Mouse (Mus musculus) heart, embryonic 10.5 days (tissue): Measurements from ENCODE around the gene Tcf7l2. TPM values are rescaled to one million over a fixed set of nuclear protein-coding genes. Genes with fewer than 3 reads are reported as not detected.
A peak's percentile ranks its signal among the peaks of the same experiment; 100 is the strongest.

Experiments
- DNase-seq: peaks from one replicate; pipeline ENCODE4 v3.0.0-alpha.2; 2017; ENCODE audit warnings: low spot score
- H3K27ac ChIP-seq: fragments of 300-500 bp; sonication (generic); 2 replicates; pipeline ENCODE4 v1.5.1; 2016; ENCODE audit warnings: mild to moderate bottlenecking
- H3K27me3 ChIP-seq: fragments of 300-500 bp; sonication (generic); 2 replicates; pipeline ENCODE4 v1.6.1; 2016; ENCODE audit warnings: mild to moderate bottlenecking; ENCODE audit not compliant: poor library complexity, insufficient read depth, severe bottlenecking
- H3K36me3 ChIP-seq: fragments of 300-500 bp; sonication (generic); 2 replicates; pipeline ENCODE4 v1.6.1; 2016; ENCODE audit warnings: mild to moderate bottlenecking, moderate library complexity
- H3K4me1 ChIP-seq: fragments of 300-500 bp; sonication (generic); 2 replicates; pipeline ENCODE4 v1.6.1; 2016; ENCODE audit warnings: mild to moderate bottlenecking
- H3K4me3 ChIP-seq: fragments of 300-500 bp; sonication (generic); 2 replicates; pipeline ENCODE4 v1.5.1; 2016; ENCODE audit warnings: mild to moderate bottlenecking, moderate library complexity
- H3K9me3 ChIP-seq: fragments of 300-500 bp; sonication (generic); 2 replicates; pipeline ENCODE4 v1.6.1; 2016; ENCODE audit warnings: mild to moderate bottlenecking, moderate library complexity
- WGBS: fragments of 180-500 bp; shearing (Covaris S2); methylation state at CpG from one replicate; pipeline ENCODE4 v1.1.7; 2016; 5-methylcytosine and 5-hydroxymethylcytosine counted together
- polyA plus RNA-seq: library from polyadenylated mRNA; unstranded; fragments of >200 nt; fragmentation: Nextera tagmentation; extraction: Ambion mirVana; gene quantifications from 2 replicates; pipeline ENCODE4 v1.2.1, GENCODE M21; 2016

Gene Tcf7l2
- polyA plus RNA-seq, 1 experiment from 2014 or later, result 61.8 TPM

DNA sequence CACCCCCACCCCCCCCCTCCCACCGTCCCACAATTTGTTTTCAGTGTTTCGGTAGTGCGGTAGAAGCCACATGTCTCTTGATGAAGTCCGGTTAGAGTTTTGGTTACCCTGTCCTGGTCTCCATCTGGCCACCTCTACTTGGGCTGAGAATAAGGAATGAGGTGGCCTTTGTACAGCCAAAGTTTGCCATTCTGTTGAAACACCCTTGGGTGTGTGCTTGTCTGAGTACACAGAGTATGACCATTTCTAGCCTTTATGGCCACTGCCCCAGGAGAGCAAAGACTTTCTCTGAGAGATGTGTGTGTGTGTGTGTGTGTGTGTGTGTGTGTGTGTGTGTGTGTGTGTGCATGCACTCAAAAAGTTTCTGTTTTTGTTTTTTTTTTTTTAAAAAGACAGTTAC lies 127.0 kb downstream of the Tcf7l2 start:
- Histone ChIP-seq H3K27ac (peak overlapping the region; percentile 67; the same call in 1 of the 2 replicates), H3K4me1 (peaks cover 29% of the 10 kb centered on the region), H3K27me3 (no peaks in the 10 kb centered on the region), H3K4me3 (no peak overlapping the region), H3K9me3 (no peaks in the 10 kb centered on the region), H3K36me3 (peaks cover 19% of the 10 kb centered on the region; the same call in 1 of the 2 replicates)
- WGBS, result 93% methylated on average over 4 of the region's 4 CpGs
- no peak for DNase-seq

GRCm38 (mm10) chr19:55870825-55871224 lies 129.2 kb downstream of the Tcf7l2 start:
- H3K9me3 ChIP-seq, result no peaks in the 10 kb centered on the region
- H3K4me1 ChIP-seq, result peaks cover 22% of the 10 kb centered on the region
- WGBS, result 82% methylated on average over 12 of the region's 12 CpGs
- no peak for DNase-seq
- no peaks in the 10 kb centered on the region for H3K27me3 ChIP-seq
- no peak overlapping the region for H3K27ac ChIP-seq
- 0 out of 2 replicates have a peak, but pooled peaks cover under 1% of the 10 kb centered on the region for H3K36me3 ChIP-seq
- H3K4me3 ChIP-seq, result no peak overlapping the region

- Histone ChIP-seq H3K27ac (no peak overlapping the region), H3K27me3 (no peaks in the 10 kb centered on the region), H3K4me3 (no peak overlapping the region), H3K4me1 (peaks cover 26% of the 10 kb centered on the region), H3K36me3 (no peaks in the 10 kb centered on the region), H3K9me3 (no peaks in the 10 kb centered on the region)
- 73% methylated on average over 3 of the region's 3 CpGs for WGBS
- no peak for DNase-seq
Measured at GRCm38 (mm10) chr19:55871496-55871895, 129.9 kb downstream of the Tcf7l2 start.

GRCm38 (mm10) chr19:55873221-55873620 lies 131.6 kb downstream of the Tcf7l2 start:
- Histone ChIP-seq H3K4me1 (peaks cover 17% of the 10 kb centered on the region), H3K27me3 (no peaks in the 10 kb centered on the region), H3K4me3 (no peak overlapping the region), H3K27ac (no peak overlapping the region), H3K36me3 (no peaks in the 10 kb centered on the region), H3K9me3 (no peaks in the 10 kb centered on the region)
- no peak for DNase-seq
- 89% methylated on average over 3 of the region's 3 CpGs for WGBS

GRCm38 (mm10) chr19:55876501-55876900 lies 134.9 kb downstream of the Tcf7l2 start:
- H3K27ac ChIP-seq, result no peak overlapping the region
- 77% methylated on average over 3 of the region's 3 CpGs for WGBS
- no peaks in the 10 kb centered on the region for H3K27me3 ChIP-seq
- H3K9me3 ChIP-seq, result no peaks in the 10 kb centered on the region
- H3K36me3 ChIP-seq, result no peaks in the 10 kb centered on the region
- H3K4me1 ChIP-seq, result peaks cover 12% of the 10 kb centered on the region; the same call in 1 of the 2 replicates
- no peak overlapping the region for H3K4me3 ChIP-seq
- no peak for DNase-seq

DNA sequence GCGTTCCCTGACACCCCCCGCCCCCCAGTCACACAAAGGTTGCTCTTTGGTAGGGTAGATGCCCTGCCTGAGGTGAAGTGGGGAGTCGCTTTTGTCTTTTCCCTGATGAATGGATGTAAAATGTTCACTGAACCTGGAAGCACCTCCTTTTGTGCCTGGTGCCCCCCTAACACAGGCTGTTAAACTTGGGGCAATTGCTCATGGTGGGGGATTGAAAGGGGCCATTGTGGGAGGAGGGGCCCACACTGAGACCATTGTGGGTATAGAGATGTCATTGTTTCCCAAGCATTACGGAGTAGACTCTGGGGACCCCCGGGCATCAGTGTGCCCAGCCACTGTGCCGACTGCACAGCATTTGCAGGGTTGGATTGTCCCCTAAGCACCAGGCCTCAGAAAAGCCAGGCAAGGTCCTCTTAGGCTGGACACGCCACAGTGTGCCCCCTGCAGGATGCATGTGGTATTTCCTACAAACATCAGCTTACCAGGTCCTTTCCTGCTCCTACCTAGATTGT lies 135.8 kb downstream of the Tcf7l2 start:
- no peaks in the 10 kb centered on the region for H3K36me3 ChIP-seq
- no peaks in the 10 kb centered on the region for H3K27me3 ChIP-seq
- H3K4me3 ChIP-seq, result no peak overlapping the region
- H3K4me1 ChIP-seq, result peaks cover 12% of the 10 kb centered on the region; the same call in 1 of the 2 replicates
- H3K27ac ChIP-seq, result no peak overlapping the region
- H3K9me3 ChIP-seq, result no peaks in the 10 kb centered on the region
- DNase-seq, result no peak
- WGBS, result 67% methylated on average over 7 of the region's 7 CpGs

DNA sequence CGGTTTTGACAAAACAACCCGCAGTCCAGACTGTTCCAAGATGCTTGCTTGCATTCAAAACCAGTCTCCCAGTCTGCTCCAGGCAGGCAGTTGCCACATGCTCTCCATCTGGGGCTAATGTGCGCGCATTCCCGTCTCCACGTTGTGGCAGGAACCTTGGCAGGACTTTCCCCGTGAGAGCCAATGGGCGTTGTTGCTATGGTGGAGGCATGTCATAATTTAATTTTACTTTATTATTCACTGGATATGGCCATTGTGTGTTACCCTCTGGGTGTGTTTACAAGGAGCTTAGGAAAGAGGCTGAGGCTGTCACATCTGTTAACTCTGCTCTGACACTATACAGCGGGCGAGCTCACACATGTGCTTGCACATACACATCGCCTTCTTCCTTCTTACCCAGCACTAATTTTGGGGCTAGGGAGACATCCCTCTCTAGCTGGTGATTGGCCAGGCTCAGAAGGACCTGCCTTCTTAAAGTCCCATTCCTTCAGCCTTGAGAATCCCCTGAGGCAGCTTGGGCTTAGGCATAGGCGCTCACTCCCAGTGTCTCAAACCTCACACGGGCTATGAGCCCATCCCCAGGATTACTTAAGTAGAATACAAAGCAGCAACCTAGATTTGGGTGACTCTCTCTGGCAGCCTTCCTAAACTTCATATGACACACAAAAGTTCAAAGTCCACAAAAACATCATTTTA lies 139.2 kb downstream of the Tcf7l2 start:
- no peak for DNase-seq
- WGBS, result 80% methylated on average over 13 of the region's 13 CpGs
- Histone ChIP-seq H3K9me3 (no peaks in the 10 kb centered on the region), H3K4me3 (no peak overlapping the region), H3K36me3 (no peaks in the 10 kb centered on the region), H3K4me1 (peaks cover 11% of the 10 kb centered on the region; the same call in 1 of the 2 replicates), H3K27ac (no peak overlapping the region), H3K27me3 (no peaks in the 10 kb centered on the region)

- H3K4me3 ChIP-seq, result no peak overlapping the region
- no peak overlapping the region for H3K27ac ChIP-seq
- no peaks in the 10 kb centered on the region for H3K27me3 ChIP-seq
- no peaks in the 10 kb centered on the region for H3K36me3 ChIP-seq
- WGBS, result 81% methylated on average over 14 of the region's 14 CpGs
- DNase-seq, result no peak
- H3K4me1 ChIP-seq, result no peaks in the 10 kb centered on the region; the same call in 1 of the 2 replicates
- H3K9me3 ChIP-seq, result no peaks in the 10 kb centered on the region
Measured at GRCm38 (mm10) chr19:55886536-55886935, 144.9 kb downstream of the Tcf7l2 start.

DNA sequence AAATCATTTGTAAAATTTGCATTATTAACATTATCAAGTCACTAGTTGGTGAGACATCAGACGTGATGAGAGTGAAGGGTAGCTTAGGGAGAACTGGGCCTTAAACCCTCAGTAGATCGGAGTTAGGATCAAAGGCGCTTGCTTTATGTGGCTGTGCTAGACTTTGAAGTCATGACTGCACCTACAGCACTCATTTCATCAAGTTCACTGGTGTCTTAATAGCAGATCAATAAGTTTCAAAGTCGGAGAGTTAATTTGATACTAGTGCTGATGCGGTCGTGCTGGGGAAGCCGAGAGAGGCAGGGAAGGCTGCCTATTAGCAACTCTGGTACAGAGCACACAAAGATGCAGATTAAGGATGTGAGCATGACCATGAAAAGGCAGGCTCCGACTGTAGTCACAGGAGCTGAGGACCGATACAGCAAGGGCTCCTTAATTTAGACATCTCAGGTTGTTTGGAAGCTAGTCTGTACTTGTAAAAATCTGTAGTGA lies 150.1 kb downstream of the Tcf7l2 start:
- Histone ChIP-seq H3K9me3 (no peaks in the 10 kb centered on the region), H3K4me3 (no peak overlapping the region), H3K27ac (no peak overlapping the region), H3K36me3 (no peaks in the 10 kb centered on the region), H3K4me1 (peaks cover 20% of the 10 kb centered on the region), H3K27me3 (0 out of 2 replicates have a peak, but pooled peaks cover 2% of the 10 kb centered on the region)
- 76% methylated on average over 9 of the region's 9 CpGs for WGBS
- no peak for DNase-seq

DNA sequence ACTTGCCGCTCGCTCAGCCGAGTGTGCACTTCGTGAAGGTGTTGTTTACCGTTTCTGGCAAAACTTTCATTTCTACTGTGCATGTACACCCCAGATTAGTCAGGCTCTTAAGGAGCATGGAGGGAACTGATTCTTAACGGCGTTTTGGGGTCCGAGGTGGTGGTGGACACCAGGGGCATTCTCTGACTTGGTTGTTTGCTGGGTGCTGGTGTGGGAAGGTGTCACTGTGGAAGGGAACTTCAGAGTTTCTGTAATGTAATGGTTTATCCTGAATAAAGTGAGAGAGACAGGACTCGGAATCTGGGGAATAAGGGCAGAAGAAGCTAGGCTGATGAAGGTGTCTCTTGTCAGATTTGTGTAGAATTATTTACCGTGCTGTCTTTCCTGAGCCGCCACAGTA lies 151.9 kb downstream of the Tcf7l2 start:
- Histone ChIP-seq H3K36me3 (no peaks in the 10 kb centered on the region), H3K4me1 (peaks cover 33% of the 10 kb centered on the region), H3K4me3 (no peak overlapping the region), H3K27me3 (0 out of 2 replicates have a peak, but pooled peaks cover 2% of the 10 kb centered on the region), H3K9me3 (no peaks in the 10 kb centered on the region), H3K27ac (no peak overlapping the region)
- 83% methylated on average over 11 of the region's 11 CpGs for WGBS
- DNase-seq, result no peak

GRCm38 (mm10) chr19:55894396-55894795 lies 152.8 kb downstream of the Tcf7l2 start:
- no peak for DNase-seq
- Histone ChIP-seq H3K4me3 (no peak overlapping the region), H3K27ac (no peak overlapping the region), H3K9me3 (no peaks in the 10 kb centered on the region), H3K4me1 (peaks cover 33% of the 10 kb centered on the region), H3K36me3 (no peaks in the 10 kb centered on the region), H3K27me3 (0 out of 2 replicates have a peak, but pooled peaks cover 2% of the 10 kb centered on the region)
- WGBS, result 74% methylated on average over 9 of the region's 9 CpGs

DNA sequence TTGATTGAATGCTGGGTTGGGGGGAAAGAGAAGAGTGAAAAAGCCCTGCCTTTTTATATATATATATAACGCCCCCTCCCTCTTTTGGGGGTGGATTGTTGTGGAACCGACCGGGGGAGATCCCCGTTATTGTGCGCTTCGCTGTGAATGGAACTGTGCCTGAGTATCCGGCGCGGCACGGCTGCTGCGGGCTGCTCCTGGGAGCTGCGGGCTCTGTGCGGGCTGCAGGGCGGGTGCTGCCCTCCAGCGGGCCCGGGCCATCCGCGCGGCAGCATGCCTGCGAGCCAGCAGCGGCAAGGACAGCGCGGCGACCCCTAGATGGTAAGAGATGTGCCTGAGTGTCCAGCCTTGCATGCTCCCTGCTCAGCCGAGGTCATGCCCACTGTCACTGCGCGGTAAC lies 153.7 kb downstream of the Tcf7l2 start:
- peak; percentile 83 for DNase-seq
- H3K27ac ChIP-seq, result peak overlapping the region; percentile 74; the same call in 1 of the 2 replicates
- H3K36me3 ChIP-seq, result no peaks in the 10 kb centered on the region
- 0 out of 2 replicates have a peak, but pooled peaks cover 2% of the 10 kb centered on the region for H3K27me3 ChIP-seq
- peak overlapping the region; percentile 53 for H3K4me3 ChIP-seq
- under 1% methylated on average over 27 of the region's 27 CpGs for WGBS
- no peaks in the 10 kb centered on the region for H3K9me3 ChIP-seq
- peaks cover 33% of the 10 kb centered on the region for H3K4me1 ChIP-seq

GRCm38 (mm10) chr19:55895807-55896420 lies 154.3 kb downstream of the Tcf7l2 start:
- Histone ChIP-seq H3K9me3 (no peaks in the 10 kb centered on the region), H3K27me3 (0 out of 2 replicates have a peak, but pooled peaks cover 2% of the 10 kb centered on the region), H3K27ac (peak overlapping the region; percentile 74; the same call in 1 of the 2 replicates), H3K36me3 (no peaks in the 10 kb centered on the region), H3K4me1 (peaks cover 33% of the 10 kb centered on the region), H3K4me3 (peak overlapping the region; percentile 53)
- no peak for DNase-seq
- WGBS, result 28% methylated on average over 4 of the region's 4 CpGs
